Mouse (Mus musculus) liver, adult (tissue): ENCODE results near the gene Lifr.

Experiments
- GATA4 ChIP-seq: IDR thresholded peaks from 2 replicates; pipeline ENCODE4 v1.6.1; 2014; ENCODE audit warnings: mild to moderate bottlenecking, low read length; ENCODE audit not compliant: insufficient replicate concordance

Lifr gene

GRCm38 (mm10) chr15:7157658-7158057 is 67.2 kb downstream of the Lifr start:
- no peak for TF ChIP-seq GATA4

DNA sequence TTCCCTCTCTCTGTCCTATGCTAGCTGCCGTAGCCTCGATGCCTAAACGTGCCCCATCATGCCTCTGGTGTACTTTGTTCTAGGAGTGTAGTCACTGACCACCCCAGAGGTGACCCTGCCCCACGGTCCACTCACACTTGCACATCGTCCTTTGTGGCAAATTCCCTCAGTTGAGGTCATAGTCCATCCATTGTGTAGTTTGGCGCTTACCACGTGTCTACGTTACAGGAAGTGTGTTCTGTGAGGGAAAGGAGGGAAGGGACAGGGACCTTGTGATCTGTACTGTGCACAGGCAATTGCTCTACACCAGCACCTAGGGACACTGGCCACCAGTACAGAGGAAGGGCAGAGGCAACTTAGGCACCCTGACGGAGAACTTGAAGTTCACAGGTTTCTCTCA is 69.5 kb downstream of the Lifr start:
- no peak for TF ChIP-seq GATA4

- TF ChIP-seq GATA4, result no peak
These were observed 69.9 kb downstream of the Lifr start for GRCm38 (mm10) chr15:7160321-7160720.

GRCm38 (mm10) chr15:7163851-7164250 is 73.4 kb downstream of the Lifr start:
- no peak for TF ChIP-seq GATA4

DNA sequence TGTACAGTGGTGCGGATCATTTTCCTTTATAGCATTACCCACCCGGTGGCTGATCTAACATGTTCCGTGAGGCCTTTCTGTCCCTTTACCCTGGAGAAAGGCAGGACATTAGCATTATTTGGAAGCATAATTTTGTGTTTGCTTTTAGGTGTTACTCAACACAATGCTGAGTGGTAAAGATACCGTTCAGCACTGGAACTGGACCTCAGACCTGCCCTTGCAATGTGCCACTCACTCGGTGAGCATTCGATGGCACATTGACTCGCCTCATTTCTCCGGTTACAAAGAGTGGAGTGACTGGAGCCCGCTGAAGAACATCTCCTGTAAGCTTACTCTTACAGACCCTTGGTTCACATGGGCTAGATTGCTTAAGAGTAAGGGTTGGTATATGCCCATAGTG is 76.3 kb downstream of the Lifr start:
- TF ChIP-seq GATA4, result no peak

- peak; percentile 99 for TF ChIP-seq GATA4
These were observed 77.0 kb downstream of the Lifr start for GRCm38 (mm10) chr15:7167238-7167905.

GRCm38 (mm10) chr15:7167906-7168532 is 77.6 kb downstream of the Lifr start:
- TF ChIP-seq GATA4, result no peak

DNA sequence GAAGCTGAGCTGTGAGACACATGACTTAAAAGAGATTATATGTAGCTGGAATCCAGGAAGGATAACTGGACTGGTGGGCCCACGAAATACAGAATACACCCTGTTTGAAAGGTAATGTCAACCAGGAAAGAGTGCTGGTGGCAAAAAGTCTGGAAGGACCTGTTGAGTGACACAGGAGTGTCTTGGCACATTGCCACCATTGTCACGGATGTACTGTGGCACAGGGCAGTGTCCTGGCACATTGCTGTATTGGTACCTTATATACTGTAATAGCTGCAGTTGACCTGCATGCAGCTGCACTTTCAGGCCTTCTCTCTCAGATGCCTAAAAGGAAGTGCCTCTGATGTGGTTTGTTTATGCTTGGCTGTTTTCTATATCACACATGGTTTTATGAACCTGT is 82.5 kb downstream of the Lifr start:
- TF ChIP-seq GATA4, result no peak

DNA sequence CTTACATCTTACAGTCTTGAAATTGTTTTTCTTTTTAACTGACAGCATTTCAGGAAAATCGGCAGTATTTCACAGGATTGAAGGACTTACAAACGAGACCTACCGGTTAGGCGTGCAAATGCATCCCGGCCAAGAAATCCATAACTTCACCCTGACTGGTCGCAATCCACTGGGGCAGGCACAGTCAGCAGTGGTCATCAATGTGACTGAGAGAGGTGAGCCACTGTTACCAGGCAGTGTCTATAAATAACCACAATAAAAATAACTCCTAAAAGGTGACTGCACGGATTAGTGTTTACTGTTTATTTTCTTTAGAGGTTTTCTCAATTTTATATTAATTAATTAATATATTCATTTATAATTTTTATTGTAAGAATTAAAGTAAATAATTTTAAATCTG is 82.9 kb downstream of the Lifr start:
- no peak for TF ChIP-seq GATA4

GRCm38 (mm10) chr15:7173776-7174175 is 83.4 kb downstream of the Lifr start:
- no peak for TF ChIP-seq GATA4

GRCm38 (mm10) chr15:7180576-7180975 is 90.2 kb downstream of the Lifr start:
- no peak for TF ChIP-seq GATA4

DNA sequence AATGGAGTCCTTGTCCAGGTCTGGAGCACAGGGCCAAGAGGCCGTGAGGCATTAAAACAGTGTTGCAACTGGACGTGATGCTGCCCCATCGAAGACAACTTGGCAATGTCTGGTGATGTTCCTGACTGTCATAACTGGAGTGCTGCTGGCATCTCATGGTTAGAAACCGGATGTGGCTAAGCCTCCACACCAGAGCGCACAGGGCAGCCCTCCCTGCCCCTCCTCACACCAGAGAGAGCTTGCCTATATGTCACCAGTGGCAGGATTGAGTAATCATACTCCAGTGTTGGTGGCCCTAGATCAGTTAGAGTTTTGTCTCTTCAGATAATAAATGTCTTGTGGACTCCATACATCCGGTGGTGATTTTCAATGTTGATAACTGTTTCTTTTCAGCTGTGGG is 97.3 kb downstream of the Lifr start:
- no peak for TF ChIP-seq GATA4

DNA sequence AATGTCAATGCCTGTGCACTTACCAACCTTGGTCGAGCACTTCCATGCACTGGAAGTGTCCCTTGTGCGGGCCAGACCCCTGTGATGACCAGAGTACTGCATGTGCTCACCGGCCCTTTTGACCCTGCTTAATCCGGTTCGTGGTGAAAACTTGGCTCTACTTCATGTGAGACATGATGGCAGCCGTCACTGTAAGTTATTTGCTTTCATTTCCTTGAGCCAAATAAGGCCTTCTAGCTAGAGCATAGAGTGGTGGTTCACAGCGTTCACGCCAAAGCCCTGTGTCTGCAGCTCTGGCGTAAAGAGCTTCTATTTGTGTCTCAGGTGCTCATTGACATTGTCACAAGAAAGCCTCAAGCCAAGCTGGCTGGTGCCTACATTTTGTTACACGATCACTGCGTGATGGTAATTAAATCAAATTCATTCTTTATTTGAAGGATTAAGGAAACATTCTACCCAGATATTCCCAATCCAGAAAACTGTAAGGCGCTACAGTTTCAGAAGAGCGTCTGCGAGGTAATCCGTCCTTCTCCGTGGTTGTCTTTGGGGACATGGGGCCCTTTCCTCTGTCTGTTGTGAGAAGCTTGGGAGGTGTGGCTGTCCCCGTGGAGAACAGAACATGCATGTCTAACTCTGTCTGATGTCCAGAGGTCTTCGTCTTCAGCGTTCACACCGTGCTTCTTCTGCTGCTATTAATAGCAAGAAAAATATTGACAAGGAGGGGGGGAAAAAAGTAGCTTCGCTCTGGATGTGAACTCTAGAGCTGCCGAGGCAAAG is 99.5 kb downstream of the Lifr start:
- TF ChIP-seq GATA4, result no peak

GRCm38 (mm10) chr15:7191074-7191473 is 100.7 kb downstream of the Lifr start:
- TF ChIP-seq GATA4, result no peak

- no peak for TF ChIP-seq GATA4
These were observed 102.2 kb downstream of the Lifr start for GRCm38 (mm10) chr15:7192582-7192981.

DNA sequence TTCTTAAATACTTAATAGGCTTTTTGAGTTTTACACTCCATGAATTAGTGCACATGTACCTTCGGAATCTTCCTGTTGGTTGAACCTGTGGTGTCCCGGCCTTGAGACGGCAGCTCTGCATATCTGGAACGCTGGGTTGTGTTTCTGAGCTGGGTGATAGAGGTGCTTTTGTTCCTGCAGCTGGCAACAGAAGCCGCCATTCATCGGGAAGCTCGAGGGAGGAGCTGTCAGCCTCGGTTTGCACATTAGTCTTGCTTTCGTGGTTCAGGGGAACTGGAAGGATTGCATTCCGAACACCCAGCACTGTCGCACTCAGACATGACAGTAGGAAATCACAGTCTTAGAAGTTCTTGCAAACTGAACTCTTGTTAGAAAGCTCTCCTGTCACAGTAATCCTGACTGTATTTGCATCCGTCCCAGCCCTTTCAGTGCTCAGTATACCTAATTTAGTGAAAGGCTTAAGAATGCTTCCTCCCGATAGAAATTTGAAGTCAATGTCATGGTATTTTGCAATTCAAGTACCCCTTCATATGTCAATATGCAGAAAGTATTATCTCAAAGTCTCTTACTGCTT is 103.8 kb downstream of the Lifr start:
- TF ChIP-seq GATA4, result no peak
